Comparison of ENCODE assay signal across 18 mouse cellular contexts in genomic region chr1:193875287-193875686, GRCm38 (mm10).
DNase-seq lines count a peak whose midpoint lies in the region; ATAC-seq and TF ChIP-seq lines count a peak whose summit lies in the region.
"Had no signal": no experiment of that assay in that cellular context is flagged by ENCODE, and none has a peak within 500 bp of the region (broad histone marks: within the 10 kb centered on the region; RNA-seq: fewer than 3 reads in every experiment).

No protein-coding gene starts in this region.

- TF ChIP-seq CTCF in stomach, postnatal 0 days (IDR thresholded peaks at IDR 0.05; ENCODE audit: low read depth): no peak
- no peak for TF ChIP-seq CTCF in left cerebral cortex, adult 2 months (IDR thresholded peaks at IDR 0.05)

- peak; percentile 95 for ATAC-seq in stomach, postnatal 0 days (ENCODE audit: low FRiP score, low TSS enrichment)
- ATAC-seq: activated CD4-positive, CD25-positive, alpha-beta regulatory T cell, adult 4 months; CD4-positive, CD25-positive, alpha-beta regulatory T cell, adult 4 months; Patski had no signal

- H3K36me3 ChIP-seq in stomach, postnatal 0 days (ENCODE audit: control insufficient read depth, insufficient read depth, low read length): no peaks in the 10 kb centered on the region
- H3K36me3 ChIP-seq: G1E had no signal

- H3K4me3 ChIP-seq in stomach, postnatal 0 days (ENCODE audit: low read depth, low read length): no peak overlapping the region
- no peak overlapping the region for H3K4me3 ChIP-seq in left cerebral cortex, adult 2 months

- H3K4me2 ChIP-seq in stomach, postnatal 0 days (replicated peaks; ENCODE audit: low read depth): no peak overlapping the region

- H3K27me3 ChIP-seq in stomach, postnatal 0 days (ENCODE audit: control insufficient read depth, insufficient read depth, low read length): no peaks in the 10 kb centered on the region
- H3K27me3 ChIP-seq: CH12.LX, Patski had no signal

- intact Hi-C loops in left cerebral cortex, adult 2 months (cut with DNase I): no loop called here

- no peaks in the 10 kb centered on the region for H3K9me3 ChIP-seq in stomach, postnatal 0 days (ENCODE audit: control insufficient read depth, low read length)
- H3K9me3 ChIP-seq: G1E had no signal

- H3K9ac ChIP-seq in stomach, postnatal 0 days (ENCODE audit: low read length): no peak overlapping the region

- H3K27ac ChIP-seq in stomach, postnatal 0 days (replicated peaks): no peak overlapping the region
- no peak overlapping the region for H3K27ac ChIP-seq in left cerebral cortex, adult 2 months

- TF ChIP-seq EP300 in stomach, postnatal 0 days (optimal IDR thresholded peaks at IDR 0.05): no peak

- no peak for DNase-seq in stomach, postnatal 0 days (ENCODE audit: low spot score)
- DNase-seq in left cerebral cortex, adult 2 months (ENCODE audit: extremely low spot score in 1 of 2, low spot score in 2 of 2): no peak
- DNase-seq: adrenal gland, adult 2 months; adrenal gland, adult 8-10 months; adrenal gland, postnatal 10 days; adrenal gland, postnatal 14 days; adrenal gland, postnatal 25 days; adrenal gland, postnatal 36 days; B cell, adult 2 months; cerebellum, adult 11 months; cerebellum, adult 11-12 months; cerebellum, adult 18-20 months; cerebellum, adult 2 months had no signal

- no peaks in the 10 kb centered on the region for H3K4me1 ChIP-seq in stomach, postnatal 0 days (replicated peaks; ENCODE audit: control insufficient read depth, insufficient read depth)

- WGBS in stomach, postnatal 0 days: 76% methylated on average over 3 of the region's 3 CpGs
